Mouse (Mus musculus) heart, embryonic 16.5 days (tissue): ENCODE data around the gene Crtc1. TPM values are rescaled to one million over a fixed set of nuclear protein-coding genes. Genes with fewer than 3 reads are reported as not detected.
A peak's percentile ranks its signal among the peaks of the same experiment; 100 is the strongest.

Experiments
- ATAC-seq: fragments of 200-750 bp; cut with Nextera tagmentation; replicated peaks from 2 replicates; pipeline ENCODE4 v1.8.0; 2017; ENCODE audit warnings: moderate number of reproducible peaks; ENCODE audit not compliant: insufficient read depth, low FRiP score; ENCODE audit errors: extremely low read depth
- H3K27ac ChIP-seq: fragments of 300-500 bp; sonication (generic); 2 replicates; pipeline ENCODE4 v1.5.1; 2014; ENCODE audit warnings: mild to moderate bottlenecking, low read length, control low read depth, moderate library complexity
- H3K27me3 ChIP-seq: fragments of 300-500 bp; sonication (generic); 2 replicates; pipeline ENCODE4 v1.6.1; 2014; ENCODE audit warnings: low read length, mixed read lengths; ENCODE audit not compliant: control insufficient read depth, insufficient read depth
- H3K36me3 ChIP-seq: fragments of 300-500 bp; sonication (generic); 2 replicates; pipeline ENCODE4 v1.6.1; 2014; ENCODE audit not compliant: control insufficient read depth, insufficient read depth
- H3K4me1 ChIP-seq: fragments of 300-500 bp; sonication (generic); 2 replicates; pipeline ENCODE4 v1.6.1; 2014; ENCODE audit warnings: low read length, mixed read lengths; ENCODE audit not compliant: control insufficient read depth, insufficient read depth
- H3K4me2 ChIP-seq: fragments of 300-500 bp; sonication (generic); 2 replicates; pipeline ENCODE4 v1.6.1; 2014; ENCODE audit warnings: low read depth, mild to moderate bottlenecking, control low read depth, low read length
- H3K4me3 ChIP-seq: fragments of 300-500 bp; sonication (generic); 2 replicates; pipeline ENCODE4 v1.5.1; 2014; ENCODE audit warnings: mild to moderate bottlenecking, control low read depth, low read length
- H3K9ac ChIP-seq: fragments of 300-500 bp; sonication (generic); 2 replicates; pipeline ENCODE4 v1.6.1; 2014; ENCODE audit warnings: low read length, control low read depth
- H3K9me3 ChIP-seq: fragments of 300-500 bp; sonication (generic); replicated peaks from 2 replicates; pipeline ENCODE4 v1.6.1; 2016; ENCODE audit warnings: low read length; ENCODE audit not compliant: control insufficient read depth
- WGBS: fragments of 180-500 bp; shearing (Covaris S2); extraction: QIAGEN DNeasy Blood & Tissue Kit; methylation state at CpG from one replicate; pipeline ENCODE4 v1.1.7; 2014; 5-methylcytosine and 5-hydroxymethylcytosine counted together
- polyA plus RNA-seq: library from polyadenylated mRNA; unstranded; fragments of >200 nt; fragmentation: Nextera tagmentation; extraction: Ambion mirVana; gene quantifications from 2 replicates; pipeline ENCODE4 v1.2.1, GENCODE M21; 2015

Crtc1 gene
- polyA plus RNA-seq, 1 experiment from 2014 or later = 10.7 TPM

DNA sequence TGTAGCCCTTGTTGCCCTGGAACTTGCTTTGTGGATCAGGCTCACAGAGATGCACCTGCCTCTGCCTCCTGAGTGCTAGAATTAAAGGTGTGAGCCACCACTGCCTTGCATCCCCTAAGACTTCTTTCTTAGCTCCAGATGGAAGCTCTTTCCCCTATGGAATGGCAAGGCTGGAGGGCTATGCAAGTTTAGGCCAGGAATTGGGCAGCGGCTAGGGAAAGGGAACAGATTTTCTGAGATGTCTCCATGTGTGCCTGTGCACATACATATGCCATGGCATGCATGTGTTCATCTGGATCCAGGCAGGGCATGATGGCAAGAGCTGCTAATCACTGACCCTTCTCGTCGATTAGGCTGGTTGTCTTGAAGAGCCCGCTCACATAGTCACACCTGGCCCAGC is 26.3 kb upstream of the Crtc1 start:
- Histone ChIP-seq H3K36me3 (no peaks in the 10 kb centered on the region), H3K4me1 (peaks cover 38% of the 10 kb centered on the region), H3K27ac (no peak overlapping the region), H3K27me3 (no peaks in the 10 kb centered on the region), H3K4me3 (no peak overlapping the region), H3K4me2 (no peak overlapping the region), H3K9me3 (no peaks in the 10 kb centered on the region), H3K9ac (no peak overlapping the region)
- WGBS = 96% methylated on average over 4 of the region's 4 CpGs
- ATAC-seq = no peak

DNA sequence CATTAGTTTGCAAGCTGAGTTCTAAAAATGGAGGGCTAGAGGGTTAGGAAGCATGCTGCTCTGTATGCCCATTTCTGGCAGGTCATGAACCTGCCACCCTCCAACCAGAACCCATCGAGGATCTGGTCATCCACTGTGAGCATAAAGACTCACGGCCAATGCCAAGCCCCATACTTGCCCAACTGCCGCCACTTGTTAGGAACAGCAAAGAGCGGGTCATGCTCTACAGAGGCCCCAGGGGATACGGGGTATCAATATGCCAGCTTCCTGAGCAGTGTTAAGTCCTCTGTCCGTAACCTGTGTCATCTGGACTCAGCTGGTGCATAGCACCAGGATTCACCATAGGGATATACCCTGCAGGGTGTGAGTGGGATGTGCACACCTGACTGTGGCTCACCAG is 24.8 kb upstream of the Crtc1 start:
- no peak overlapping the region for H3K9ac ChIP-seq
- H3K27me3 ChIP-seq = no peaks in the 10 kb centered on the region
- no peak overlapping the region for H3K4me2 ChIP-seq
- no peaks in the 10 kb centered on the region for H3K36me3 ChIP-seq
- H3K27ac ChIP-seq = no peak overlapping the region
- H3K9me3 ChIP-seq = no peaks in the 10 kb centered on the region
- peaks cover 31% of the 10 kb centered on the region for H3K4me1 ChIP-seq
- H3K4me3 ChIP-seq = no peak overlapping the region
- ATAC-seq = no peak
- 88% methylated on average over 6 of the region's 6 CpGs for WGBS

DNA sequence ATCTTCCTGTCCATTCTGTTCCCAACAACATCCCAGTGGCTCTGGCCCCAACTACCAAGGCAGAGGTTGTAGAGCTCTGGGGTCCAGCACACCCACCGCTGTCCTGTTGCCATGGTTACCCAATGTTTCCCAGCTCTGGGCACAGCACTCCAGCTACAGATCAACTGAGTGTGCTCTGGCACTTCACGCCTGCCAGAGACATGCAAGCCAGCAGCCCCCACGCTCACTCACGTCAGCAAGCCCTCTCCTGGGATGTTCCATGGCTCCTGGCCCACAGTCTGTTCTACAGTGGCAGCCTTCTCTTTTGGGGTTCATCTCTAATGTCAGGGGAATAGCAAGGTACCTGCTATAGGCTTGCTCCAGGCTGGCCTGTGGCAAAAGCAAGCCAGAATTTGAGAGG is 23.9 kb upstream of the Crtc1 start:
- Histone ChIP-seq H3K36me3 (no peaks in the 10 kb centered on the region), H3K27ac (no peak overlapping the region), H3K4me2 (no peak overlapping the region), H3K27me3 (no peaks in the 10 kb centered on the region), H3K9ac (no peak overlapping the region), H3K4me1 (peaks cover 26% of the 10 kb centered on the region), H3K9me3 (no peaks in the 10 kb centered on the region), H3K4me3 (no peak overlapping the region)
- WGBS = 62% methylated on average over 4 of the region's 4 CpGs
- no peak for ATAC-seq

DNA sequence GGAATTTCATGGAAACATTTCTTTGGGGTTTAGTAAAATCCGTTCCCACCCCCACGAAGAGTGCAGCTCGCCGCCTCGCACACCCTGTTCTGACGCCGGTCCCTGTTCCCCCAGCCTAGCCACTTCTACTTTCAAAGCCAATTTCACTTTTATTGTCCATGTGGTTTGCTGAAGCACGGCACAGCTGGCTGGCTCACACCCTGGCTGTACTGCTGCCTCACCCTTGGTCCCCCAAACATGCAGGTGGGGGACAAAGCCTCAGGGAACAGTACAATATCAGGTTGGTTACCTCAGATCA is 23.1 kb upstream of the Crtc1 start:
- peaks cover 19% of the 10 kb centered on the region for H3K4me1 ChIP-seq
- H3K27ac ChIP-seq = no peak overlapping the region
- whole genome bisulfite sequencing = 90% methylated on average over 8 of the region's 8 CpGs

DNA sequence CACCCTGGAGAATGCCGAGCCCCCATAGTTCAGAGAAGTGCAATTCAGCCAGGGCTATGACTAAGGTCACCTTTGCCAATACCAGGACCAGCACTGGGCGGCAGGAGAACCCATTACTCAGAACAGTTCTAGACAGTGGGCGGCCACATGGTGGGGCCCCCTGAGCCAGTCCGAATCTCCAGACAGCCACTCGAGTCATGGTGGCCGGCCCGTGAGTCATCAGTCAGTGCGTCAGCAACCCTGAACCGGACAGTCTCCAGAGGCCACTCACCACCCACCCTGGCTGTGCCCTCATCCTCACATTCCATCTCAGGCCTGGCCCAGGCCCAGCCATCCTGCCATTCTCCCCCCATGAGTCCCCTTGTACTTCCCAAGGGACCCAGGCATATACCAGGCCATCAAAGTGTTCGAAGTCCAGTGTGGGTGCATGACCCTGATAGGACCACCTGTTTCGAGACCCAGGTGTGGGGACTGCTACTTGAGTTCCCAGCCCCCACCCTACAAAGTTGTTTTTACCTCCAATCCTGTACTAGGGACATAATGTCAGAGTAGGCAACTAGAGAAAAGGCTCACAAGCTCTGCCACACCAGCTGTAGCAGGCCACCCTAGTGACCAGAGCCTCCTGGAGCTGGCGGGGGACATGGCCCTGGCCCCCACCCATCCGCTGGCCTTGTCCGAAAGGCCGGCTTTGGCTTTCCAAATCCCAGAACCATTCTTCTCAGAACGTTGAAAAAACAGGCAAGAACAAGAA is 22.6 kb upstream of the Crtc1 start:
- H3K9ac ChIP-seq = no peak overlapping the region
- H3K36me3 ChIP-seq = no peaks in the 10 kb centered on the region
- H3K4me3 ChIP-seq = no peak overlapping the region
- H3K27ac ChIP-seq = no peak overlapping the region
- 73% methylated on average over 16 of the region's 16 CpGs for WGBS
- H3K4me2 ChIP-seq = no peak overlapping the region
- peaks cover 16% of the 10 kb centered on the region for H3K4me1 ChIP-seq
- 0 out of 2 replicates have a peak, but pooled peaks have one; percentile 23 for ATAC-seq
- H3K9me3 ChIP-seq = no peaks in the 10 kb centered on the region
- H3K27me3 ChIP-seq = no peaks in the 10 kb centered on the region

More for the DNA sequence above, 23.1 kb upstream of the Crtc1 start:
- no peak for ATAC-seq
- no peak overlapping the region for H3K4me3 ChIP-seq
- no peaks in the 10 kb centered on the region for H3K36me3 ChIP-seq
- H3K27me3 ChIP-seq = no peaks in the 10 kb centered on the region
- no peaks in the 10 kb centered on the region for H3K9me3 ChIP-seq
- no peak overlapping the region for H3K4me2 ChIP-seq
- no peak overlapping the region for H3K9ac ChIP-seq

DNA sequence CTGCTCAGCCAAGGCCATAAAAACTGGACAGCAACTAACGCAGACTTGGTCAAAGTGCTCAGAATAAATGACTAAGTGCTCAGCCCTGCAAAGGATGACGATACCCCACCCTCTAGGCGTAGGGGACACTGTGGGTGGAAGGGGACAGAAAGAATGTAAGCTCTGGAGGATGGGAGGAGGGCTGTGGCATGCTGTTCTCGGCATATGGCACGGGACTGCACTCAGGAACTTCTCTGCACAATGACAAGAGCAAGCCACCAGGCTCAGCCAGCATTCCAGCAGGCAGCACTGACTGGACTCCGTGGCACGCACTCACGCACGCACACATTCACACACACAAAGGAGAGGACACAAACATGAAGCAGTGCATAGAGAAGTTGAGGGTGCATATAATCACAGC is 21.2 kb upstream of the Crtc1 start:
- H3K9me3 ChIP-seq = no peaks in the 10 kb centered on the region
- H3K4me1 ChIP-seq = peaks cover 16% of the 10 kb centered on the region
- H3K4me3 ChIP-seq = no peak overlapping the region
- H3K27me3 ChIP-seq = no peaks in the 10 kb centered on the region
- WGBS = 48% methylated on average over 9 of the region's 9 CpGs
- H3K9ac ChIP-seq = no peak overlapping the region
- no peak overlapping the region for H3K4me2 ChIP-seq
- H3K27ac ChIP-seq = no peak overlapping the region
- no peaks in the 10 kb centered on the region for H3K36me3 ChIP-seq
- ATAC-seq = peak; percentile 60

DNA sequence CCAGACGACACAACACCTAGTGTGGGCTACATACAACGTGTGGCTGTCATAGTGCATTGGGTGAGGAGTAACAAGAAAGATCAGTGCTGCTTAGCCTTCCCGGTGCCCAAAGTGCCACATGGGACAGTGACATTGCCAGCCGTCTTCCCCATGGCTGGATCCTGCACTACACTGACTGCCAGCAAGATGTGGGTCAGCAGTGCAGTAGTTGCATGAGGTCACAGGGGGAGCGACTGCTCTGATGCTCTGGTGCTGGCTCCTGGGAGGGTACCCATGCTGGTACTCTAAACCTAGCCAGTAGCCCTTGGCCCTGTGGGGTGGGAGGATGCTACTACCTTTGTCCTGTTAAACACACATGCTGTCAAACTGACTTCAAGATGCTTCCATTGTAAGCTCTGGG is 20.8 kb upstream of the Crtc1 start:
- no peak overlapping the region for H3K9ac ChIP-seq
- H3K27ac ChIP-seq = no peak overlapping the region
- H3K4me3 ChIP-seq = no peak overlapping the region
- H3K4me1 ChIP-seq = peaks cover 16% of the 10 kb centered on the region
- WGBS = 81% methylated on average over 5 of the region's 5 CpGs
- no peak overlapping the region for H3K4me2 ChIP-seq
- ATAC-seq = no peak
- H3K36me3 ChIP-seq = no peaks in the 10 kb centered on the region
- H3K9me3 ChIP-seq = no peaks in the 10 kb centered on the region
- H3K27me3 ChIP-seq = no peaks in the 10 kb centered on the region

DNA sequence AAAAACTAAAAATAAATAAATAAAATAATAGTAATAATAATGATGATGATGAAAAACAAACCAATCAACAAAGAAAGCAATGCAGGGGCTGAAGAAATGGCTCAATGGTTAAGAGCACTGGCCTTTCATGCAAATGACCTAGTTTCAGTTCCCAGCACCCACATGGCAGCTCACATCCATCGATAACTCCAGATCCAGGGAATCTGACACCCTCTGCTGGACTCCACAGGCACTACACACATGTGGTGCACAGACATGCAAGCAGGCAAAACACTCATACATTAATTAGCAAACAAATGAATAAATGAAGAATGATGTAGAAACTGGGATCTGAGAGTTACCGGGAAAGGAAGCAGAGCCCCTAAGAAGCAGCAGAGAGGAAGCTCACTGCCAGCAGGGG is 20.3 kb upstream of the Crtc1 start:
- no peak for ATAC-seq
- Histone ChIP-seq H3K4me1 (peaks cover 16% of the 10 kb centered on the region), H3K27ac (no peak overlapping the region), H3K4me3 (no peak overlapping the region), H3K9ac (no peak overlapping the region), H3K27me3 (no peaks in the 10 kb centered on the region), H3K9me3 (no peaks in the 10 kb centered on the region), H3K4me2 (no peak overlapping the region), H3K36me3 (no peaks in the 10 kb centered on the region)
- 98% methylated on average over 2 of the region's 2 CpGs for WGBS

DNA sequence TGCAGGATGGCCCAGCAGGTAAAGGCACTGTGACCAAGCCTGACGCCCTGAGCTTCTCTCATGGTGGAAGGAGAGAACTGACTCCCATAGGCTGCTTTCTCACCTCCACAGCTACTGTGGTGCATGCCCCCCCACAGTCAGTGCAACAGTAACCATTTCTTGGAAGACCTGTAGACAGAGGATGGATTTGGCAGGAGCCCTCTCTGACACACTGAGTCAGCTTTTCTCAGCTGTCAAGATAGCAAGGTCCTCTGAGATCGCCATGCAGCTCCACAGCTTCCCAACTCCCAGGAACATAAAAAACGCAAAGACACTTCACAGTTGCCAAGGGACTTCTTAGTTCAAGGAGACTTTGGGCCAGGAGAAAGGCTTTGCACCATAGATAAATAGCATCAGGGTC is 19.1 kb upstream of the Crtc1 start:
- no peak overlapping the region for H3K27ac ChIP-seq
- WGBS = 64% methylated on average over 3 of the region's 3 CpGs
- H3K9ac ChIP-seq = no peak overlapping the region
- peaks cover 27% of the 10 kb centered on the region for H3K4me1 ChIP-seq
- no peak overlapping the region for H3K4me2 ChIP-seq
- H3K36me3 ChIP-seq = no peaks in the 10 kb centered on the region
- no peaks in the 10 kb centered on the region for H3K27me3 ChIP-seq
- no peak overlapping the region for H3K4me3 ChIP-seq
- no peak for ATAC-seq
- no peaks in the 10 kb centered on the region for H3K9me3 ChIP-seq
